Mouse (Mus musculus) stomach, embryonic 15.5 days (tissue): ENCODE results near the gene Psenen. TPM values are rescaled to one million over a fixed set of nuclear protein-coding genes. Genes with fewer than 3 reads are reported as not detected.
A peak's percentile ranks its signal among the peaks of the same experiment; 100 is the strongest.

ENCODE experiments used
- ATAC-seq: fragments of 200-750 bp; cut with Nextera tagmentation; 2 replicates; pipeline ENCODE4 v1.8.0; 2017; ENCODE audit warnings: low read depth, moderate number of reproducible peaks, moderate TSS enrichment; ENCODE audit not compliant: insufficient read depth, low FRiP score
- H3K27ac ChIP-seq: fragments of 300-500 bp; sonication (generic); 2 replicates; pipeline ENCODE4 v1.5.1; 2015; ENCODE audit warnings: mild to moderate bottlenecking, inconsistent platforms
- H3K27me3 ChIP-seq: fragments of 300-500 bp; sonication (generic); replicated peaks from 2 replicates; pipeline ENCODE4 v1.6.1; 2015; ENCODE audit warnings: inconsistent platforms
- H3K36me3 ChIP-seq: fragments of 300-500 bp; sonication (generic); 2 replicates; pipeline ENCODE4 v1.6.1; 2015; ENCODE audit warnings: inconsistent platforms
- H3K4me1 ChIP-seq: fragments of 300-500 bp; sonication (generic); 2 replicates; pipeline ENCODE4 v1.6.1; 2015; ENCODE audit warnings: inconsistent platforms
- H3K4me2 ChIP-seq: fragments of 300-500 bp; sonication (generic); 2 replicates; pipeline ENCODE4 v1.6.1; 2015; ENCODE audit warnings: mild to moderate bottlenecking, inconsistent platforms
- H3K4me3 ChIP-seq: fragments of 300-500 bp; sonication (generic); replicated peaks from 2 replicates; pipeline ENCODE4 v1.5.1; 2015; ENCODE audit warnings: inconsistent platforms
- H3K9ac ChIP-seq: fragments of 300-500 bp; sonication (generic); 2 replicates; pipeline ENCODE4 v1.6.1; 2015; ENCODE audit warnings: inconsistent platforms
- H3K9me3 ChIP-seq: fragments of 300-500 bp; sonication (generic); 2 replicates; pipeline ENCODE4 v1.6.1; 2016; ENCODE audit warnings: inconsistent platforms
- WGBS: fragments of 180-500 bp; shearing (Covaris S2); methylation state at CpG from one replicate; pipeline ENCODE4 v1.1.7; 2015; 5-methylcytosine and 5-hydroxymethylcytosine counted together
- polyA plus RNA-seq: library from polyadenylated mRNA; unstranded; fragments of >200 nt; fragmentation: Nextera tagmentation; extraction: Ambion mirVana; gene quantifications from 2 replicates; pipeline ENCODE4 v1.2.1, GENCODE M21; 2015

The Psenen gene
- polyA plus RNA-seq, 1 experiment from 2014 or later = 135 TPM

DNA sequence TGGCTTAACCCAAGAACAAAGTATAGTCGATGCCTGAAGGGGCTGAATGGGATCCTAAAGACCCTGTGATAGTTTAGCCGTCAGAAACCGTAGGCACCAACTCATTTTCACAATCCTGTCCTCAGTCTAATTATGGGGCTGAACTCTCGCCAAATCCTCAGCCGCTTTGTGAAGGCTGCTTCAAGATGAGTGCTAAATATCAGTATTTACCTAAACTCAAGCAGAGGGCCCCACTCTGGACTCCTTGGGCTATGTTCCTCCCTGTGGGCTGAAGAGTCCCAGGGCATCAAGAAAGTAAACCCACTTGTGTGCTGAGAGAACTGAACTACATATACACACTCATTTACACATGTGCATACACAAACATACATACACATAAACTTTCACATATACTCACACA, 33.4 kb upstream of the Psenen start:
- H3K4me2 ChIP-seq = no peak overlapping the region
- no peaks in the 10 kb centered on the region for H3K27me3 ChIP-seq
- no peak overlapping the region for H3K9ac ChIP-seq
- no peak overlapping the region for H3K4me3 ChIP-seq
- 0 out of 2 replicates have a peak, but pooled peaks cover 11% of the 10 kb centered on the region for H3K4me1 ChIP-seq
- no peak overlapping the region for H3K27ac ChIP-seq
- H3K36me3 ChIP-seq = no peaks in the 10 kb centered on the region
- no peaks in the 10 kb centered on the region for H3K9me3 ChIP-seq
- ATAC-seq = no peak
- WGBS = 79% methylated on average over 5 of the region's 5 CpGs

DNA sequence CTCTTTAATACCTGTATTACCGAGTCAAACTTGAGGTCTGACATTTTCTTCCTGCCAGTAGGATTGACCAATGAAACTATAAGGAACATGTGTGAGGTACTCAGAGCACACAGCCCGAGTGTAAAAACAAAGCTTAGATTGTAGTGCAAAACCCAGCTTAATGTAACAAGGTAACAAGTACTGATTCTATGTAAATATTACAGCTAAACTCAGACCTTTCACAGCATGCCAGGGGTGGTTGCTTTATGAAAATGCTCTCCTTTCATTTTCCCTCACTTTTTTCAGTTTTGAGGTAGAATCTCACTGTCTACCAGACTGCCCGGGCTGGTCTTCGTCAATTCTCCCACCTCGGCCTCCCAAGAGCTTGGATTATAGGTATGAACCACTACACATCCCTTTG, 32.7 kb upstream of the Psenen start:
- Histone ChIP-seq H3K36me3 (no peaks in the 10 kb centered on the region), H3K4me3 (no peak overlapping the region), H3K4me1 (0 out of 2 replicates have a peak, but pooled peaks cover 11% of the 10 kb centered on the region), H3K4me2 (no peak overlapping the region), H3K27ac (no peak overlapping the region), H3K27me3 (no peaks in the 10 kb centered on the region), H3K9me3 (no peaks in the 10 kb centered on the region), H3K9ac (no peak overlapping the region)
- no peak for ATAC-seq
- 72% methylated on average over 5 of the region's 5 CpGs for WGBS

DNA sequence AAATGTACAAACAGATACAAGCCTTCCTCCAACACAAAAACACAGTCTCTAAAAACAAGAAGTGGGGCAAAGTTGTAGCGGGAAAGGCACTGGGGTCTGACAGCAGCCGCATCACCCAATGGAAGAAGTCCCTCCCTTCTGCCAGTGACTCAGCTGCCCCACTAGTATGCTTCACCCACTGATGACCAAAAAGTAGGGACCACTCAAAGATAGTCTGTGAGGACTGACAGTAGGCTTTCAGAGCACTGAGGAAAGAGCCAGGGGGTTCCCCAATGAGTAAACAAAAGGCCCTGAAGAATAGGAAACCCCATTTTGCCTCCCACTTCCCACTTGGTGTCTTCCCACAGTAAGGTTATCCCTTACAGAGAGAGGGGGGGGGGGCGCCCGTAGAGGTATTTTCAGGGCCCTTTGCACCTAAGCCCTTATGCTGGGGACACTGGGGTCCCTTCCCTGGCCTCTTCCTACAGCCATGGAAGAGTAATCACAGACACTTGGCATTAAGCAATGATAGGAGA, 31.1 kb upstream of the Psenen start:
- Histone ChIP-seq H3K4me3 (no peak overlapping the region), H3K4me2 (no peak overlapping the region), H3K9ac (no peak overlapping the region), H3K27ac (no peak overlapping the region), H3K36me3 (no peaks in the 10 kb centered on the region), H3K27me3 (no peaks in the 10 kb centered on the region), H3K9me3 (no peaks in the 10 kb centered on the region), H3K4me1 (peaks cover 7% of the 10 kb centered on the region)
- no peak for ATAC-seq
- WGBS = 76% methylated on average over 3 of the region's 4 CpGs

GRCm38 (mm10) chr7:30593579-30594509, 30.4 kb upstream of the Psenen start:
- Histone ChIP-seq H3K27ac (no peak overlapping the region), H3K4me1 (peaks cover 6% of the 10 kb centered on the region), H3K4me2 (no peak overlapping the region), H3K4me3 (no peak overlapping the region), H3K36me3 (no peaks in the 10 kb centered on the region), H3K27me3 (no peaks in the 10 kb centered on the region), H3K9ac (no peak overlapping the region), H3K9me3 (no peaks in the 10 kb centered on the region)
- WGBS = 70% methylated on average over 10 of the region's 10 CpGs
- no peak for ATAC-seq

GRCm38 (mm10) chr7:30592772-30593423, 29.5 kb upstream of the Psenen start:
- no peak for ATAC-seq
- no peak overlapping the region for H3K4me3 ChIP-seq
- H3K9ac ChIP-seq = no peak overlapping the region
- no peak overlapping the region for H3K27ac ChIP-seq
- no peaks in the 10 kb centered on the region for H3K36me3 ChIP-seq
- H3K4me1 ChIP-seq = peaks cover 6% of the 10 kb centered on the region
- H3K9me3 ChIP-seq = no peaks in the 10 kb centered on the region
- H3K4me2 ChIP-seq = no peak overlapping the region
- H3K27me3 ChIP-seq = no peaks in the 10 kb centered on the region
- 42% methylated on average over 5 of the region's 5 CpGs for WGBS

GRCm38 (mm10) chr7:30591605-30591951, 28.2 kb upstream of the Psenen start:
- no peak for ATAC-seq
- H3K27ac ChIP-seq = no peak overlapping the region
- peaks cover 16% of the 10 kb centered on the region for H3K4me1 ChIP-seq
- H3K4me2 ChIP-seq = no peak overlapping the region
- no peaks in the 10 kb centered on the region for H3K27me3 ChIP-seq
- no peaks in the 10 kb centered on the region for H3K9me3 ChIP-seq
- WGBS = 61% methylated on average over 4 of the region's 4 CpGs
- H3K4me3 ChIP-seq = no peak overlapping the region
- H3K9ac ChIP-seq = no peak overlapping the region
- peaks cover 5% of the 10 kb centered on the region for H3K36me3 ChIP-seq

GRCm38 (mm10) chr7:30590927-30591604, 27.6 kb upstream of the Psenen start:
- no peak for ATAC-seq
- WGBS = 86% methylated on average over 9 of the region's 9 CpGs

DNA sequence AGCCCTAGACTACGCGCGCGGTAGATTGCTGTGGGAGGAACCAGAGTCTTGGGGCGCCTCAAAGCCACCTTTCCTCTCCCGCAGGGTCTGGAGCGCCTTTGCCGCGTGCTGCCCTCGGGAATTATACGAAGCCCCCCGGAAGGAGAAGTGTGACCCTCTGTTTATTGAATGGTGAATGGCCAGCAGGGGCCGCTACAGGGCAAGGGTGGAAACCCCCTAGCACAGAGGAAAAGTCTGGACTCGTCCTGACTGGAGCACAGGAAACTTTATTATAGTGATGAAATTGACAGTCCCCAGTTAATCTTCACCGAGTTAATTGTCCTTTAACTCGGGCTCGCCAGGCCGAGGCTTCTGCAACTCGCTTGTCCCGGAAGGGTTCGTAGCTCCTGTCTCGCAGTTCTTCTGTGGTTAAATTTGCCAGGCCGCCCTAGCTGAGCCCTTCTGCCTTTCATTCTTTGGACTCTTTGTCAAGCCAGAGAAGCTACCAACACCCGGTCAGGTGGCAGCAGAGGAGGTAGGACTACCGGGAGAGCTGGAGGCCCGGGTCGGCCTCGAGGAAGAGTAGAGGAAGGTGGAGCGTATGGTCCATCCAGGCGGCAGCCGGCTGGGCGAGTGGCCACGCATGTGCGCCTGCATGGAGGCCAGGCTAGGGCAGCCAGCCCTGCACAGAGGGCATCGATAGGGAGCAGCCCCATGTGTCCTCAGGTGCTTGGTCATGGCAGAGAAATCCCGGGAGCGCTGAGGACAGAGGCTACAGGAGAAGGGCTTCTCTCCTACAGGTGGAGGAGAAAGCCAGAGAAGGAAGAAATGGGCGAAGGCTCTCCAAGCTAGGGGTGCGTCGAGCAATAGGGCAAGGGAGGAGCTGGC, 26.2 kb upstream of the Psenen start:
- Histone ChIP-seq H3K9ac (peak overlapping the region; percentile 26; the same call in 1 of the 2 replicates), H3K36me3 (peaks cover 24% of the 10 kb centered on the region), H3K4me3 (peak overlapping the region; percentile 98), H3K27me3 (no peaks in the 10 kb centered on the region), H3K27ac (peak overlapping the region; percentile 95), H3K9me3 (no peaks in the 10 kb centered on the region), H3K4me1 (peaks cover 18% of the 10 kb centered on the region), H3K4me2 (peak overlapping the region; percentile 77)
- WGBS = 24% methylated on average over 39 of the region's 40 CpGs
- ATAC-seq = peak; percentile 57

More at GRCm38 (mm10) chr7:30590927-30591604, 27.6 kb upstream of the Psenen start:
- no peak overlapping the region; the same call in 1 of the 2 replicates for H3K4me2 ChIP-seq
- H3K9me3 ChIP-seq = no peaks in the 10 kb centered on the region
- peaks cover 18% of the 10 kb centered on the region for H3K4me1 ChIP-seq
- H3K36me3 ChIP-seq = peaks cover 10% of the 10 kb centered on the region
- H3K9ac ChIP-seq = no peak overlapping the region
- no peak overlapping the region for H3K4me3 ChIP-seq
- H3K27ac ChIP-seq = no peak overlapping the region
- H3K27me3 ChIP-seq = no peaks in the 10 kb centered on the region

DNA sequence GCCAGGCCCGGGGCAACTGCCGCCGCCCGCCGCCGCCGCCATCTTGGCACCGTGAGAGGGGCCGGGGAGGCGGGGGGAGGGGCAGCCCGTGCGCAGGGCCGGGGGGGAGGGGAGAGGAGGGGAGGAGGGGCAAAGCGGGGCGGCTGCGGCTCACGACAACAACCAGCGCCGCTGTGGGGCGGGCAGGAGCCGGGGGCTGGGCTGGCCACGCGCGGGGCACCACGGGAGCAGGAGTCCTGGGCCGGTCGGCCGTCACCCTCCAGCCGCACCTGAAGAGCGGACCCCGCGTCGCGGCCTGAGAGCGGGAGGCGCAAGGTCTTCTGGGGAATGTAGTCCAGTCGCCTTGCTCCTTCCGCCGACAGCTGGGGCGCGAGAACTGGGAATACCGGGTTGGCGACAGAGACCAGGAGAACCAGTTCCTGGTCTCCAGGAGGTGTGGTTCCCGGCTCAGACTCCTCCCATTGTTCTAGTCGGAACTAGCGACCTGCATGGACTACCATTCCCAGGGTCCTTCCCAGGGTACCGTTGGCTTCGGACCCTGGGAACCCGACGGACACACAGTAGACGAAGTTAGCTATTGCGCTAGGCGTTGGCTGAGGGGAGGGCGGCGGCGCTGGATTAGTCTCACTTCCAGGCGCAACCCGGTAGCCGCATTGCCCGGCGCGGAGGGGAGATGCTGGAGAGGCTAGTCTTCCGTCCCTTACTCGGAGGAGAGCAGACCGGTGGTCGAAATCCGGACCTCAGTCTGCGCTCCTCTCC, 25.4 kb upstream of the Psenen start, which contains the start of gene Kmt2b:
Gene Kmt2b (minus strand): TSS at position 51 of the 759 bp plus-strand sequence.
- peak; percentile 96 for ATAC-seq
- Histone ChIP-seq H3K36me3 (peaks cover 31% of the 10 kb centered on the region), H3K4me2 (peak within 1 kb of the TSS; percentile 77), H3K27ac (peak within 1 kb of the TSS; percentile 95), H3K4me1 (peaks cover 18% of the 10 kb centered on the region), H3K9me3 (no peaks in the 10 kb centered on the region), H3K9ac (peak within 1 kb of the TSS; percentile 98), H3K27me3 (no peaks in the 10 kb centered on the region), H3K4me3 (peak within 1 kb of the TSS; percentile 98)
- whole genome bisulfite sequencing = under 1% methylated on average over 63 of the region's 68 CpGs

DNA sequence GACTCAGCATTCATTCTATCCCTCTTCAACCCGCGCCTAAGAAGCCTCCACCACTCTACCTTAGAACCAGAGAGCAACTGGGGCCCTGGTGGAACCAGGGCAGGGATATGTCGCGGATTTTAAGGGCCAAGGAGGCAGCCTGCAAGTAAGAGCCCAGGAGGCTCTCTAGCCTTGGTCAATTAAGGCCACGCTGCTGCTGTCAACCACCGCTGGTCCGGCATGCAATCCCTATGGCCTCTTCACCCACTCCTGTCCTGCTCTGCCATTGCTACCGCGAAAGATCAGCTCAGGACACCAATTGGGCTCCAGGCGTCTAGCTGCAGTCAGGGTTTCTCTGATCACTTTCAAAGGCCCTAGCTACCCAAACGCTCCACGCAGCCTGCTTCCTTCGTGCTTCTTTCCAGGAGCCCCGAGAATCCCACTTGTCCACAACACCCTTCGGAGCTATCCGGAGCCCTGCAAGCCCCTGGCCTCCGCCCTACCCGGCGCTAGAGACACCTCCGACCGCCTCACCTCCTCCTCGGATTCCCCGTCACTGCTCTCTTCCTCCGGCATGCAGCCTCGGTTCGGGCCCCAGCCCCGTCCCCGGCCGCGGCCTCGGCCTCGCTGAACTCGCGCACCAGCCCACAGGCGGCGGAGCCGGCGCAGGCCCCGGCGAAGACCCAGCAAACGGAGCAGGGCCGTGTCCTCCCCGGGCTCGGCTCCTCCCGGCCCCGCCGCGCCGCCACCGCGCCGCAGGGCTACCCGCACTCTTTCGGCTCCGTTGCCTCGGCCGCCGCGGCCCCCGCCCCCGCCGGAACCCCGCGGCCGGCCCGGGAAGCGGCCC, 24.6 kb upstream of the Psenen start:
- Histone ChIP-seq H3K27me3 (no peaks in the 10 kb centered on the region), H3K9ac (peak overlapping the region; percentile 98), H3K4me2 (peak overlapping the region; percentile 77), H3K27ac (peak overlapping the region; percentile 95), H3K4me1 (peaks cover 18% of the 10 kb centered on the region), H3K36me3 (peaks cover 39% of the 10 kb centered on the region), H3K4me3 (peak overlapping the region; percentile 98), H3K9me3 (no peaks in the 10 kb centered on the region)
- WGBS = under 1% methylated on average over 66 of the region's 67 CpGs
- peak; percentile 13 for ATAC-seq
